Mouse (Mus musculus) lung, postnatal 4 days (tissue): Measurements from ENCODE around the gene Nagpa.

Source experiments
- DNase-seq, 2 experiments: peaks; one replicate each; pipeline ENCODE4 v3.0.0; 2021

The Nagpa gene

GRCm38 (mm10) chr16:5186234-5186633 lies 17.6 kb downstream of the Nagpa start:
- DNase-seq, result no peak

GRCm38 (mm10) chr16:5185691-5186090 lies 18.1 kb downstream of the Nagpa start:
- DNase-seq, result no peak

- no peak for DNase-seq
Observed at GRCm38 (mm10) chr16:5184956-5185355, 18.9 kb downstream of the Nagpa start.

- DNase-seq, result no peak
Observed at GRCm38 (mm10) chr16:5184101-5184500, 19.7 kb downstream of the Nagpa start.

GRCm38 (mm10) chr16:5183310-5183975 lies 20.4 kb downstream of the Nagpa start:
- no peak for DNase-seq

- no peak for DNase-seq
Observed at GRCm38 (mm10) chr16:5172636-5173035, 31.2 kb downstream of the Nagpa start.

- DNase-seq, result no peak
Observed at GRCm38 (mm10) chr16:5168829-5169228, 35.0 kb downstream of the Nagpa start.

GRCm38 (mm10) chr16:5168038-5168437 lies 35.8 kb downstream of the Nagpa start:
- DNase-seq, result no peak

- no peak for DNase-seq
Observed at GRCm38 (mm10) chr16:5164327-5164726, 39.5 kb downstream of the Nagpa start.

GRCm38 (mm10) chr16:5159248-5159647 lies 44.6 kb downstream of the Nagpa start:
- no peak for DNase-seq

- no peak for DNase-seq
Observed at GRCm38 (mm10) chr16:5157113-5157512, 46.7 kb downstream of the Nagpa start.

- no peak for DNase-seq
Observed at GRCm38 (mm10) chr16:5156495-5156894, 47.3 kb downstream of the Nagpa start.

GRCm38 (mm10) chr16:5155014-5155413 lies 48.8 kb downstream of the Nagpa start:
- no peak for DNase-seq

- DNase-seq, result no peak
Observed at GRCm38 (mm10) chr16:5153299-5154026, 50.3 kb downstream of the Nagpa start.

- DNase-seq, result no peak
Observed at GRCm38 (mm10) chr16:5150544-5150943, 53.3 kb downstream of the Nagpa start.

GRCm38 (mm10) chr16:5147037-5147385 lies 56.8 kb downstream of the Nagpa start, which contains the start of gene Sec14l5:
Gene Sec14l5 (plus strand): TSS chr16:5147109.
- no peak for DNase-seq

- peak; percentile 77 to 84 for DNase-seq
Observed at GRCm38 (mm10) chr16:5146367-5147036, 57.3 kb downstream of the Nagpa start.

GRCm38 (mm10) chr16:5145570-5145969 lies 58.2 kb downstream of the Nagpa start:
- DNase-seq, result peak in 1 of 2 experiments; percentile 78
